Mouse (Mus musculus) heart, postnatal 14 days (tissue): Measurements from ENCODE around the gene Sprn. TPM values are rescaled to one million over a fixed set of nuclear protein-coding genes. Genes with fewer than 3 reads are reported as not detected.

Experiments used
- DNase-seq, 2 experiments: peaks; one replicate each; pipeline ENCODE4 v3.0.0; 2021 to 2022
- intact Hi-C: fragments of 180-260 bp; cut with DNase I; formaldehyde crosslinking; loops from one replicate; pipeline ENCODE4 v1.15.1; 2025
- long read RNA-seq, 2 experiments: library from polyadenylated mRNA; stranded (forward); transcript quantifications; one replicate each; pipeline ENCODE4 v2.0.0; 2021
- total RNA-seq, 2 experiments: library from RNA; stranded (reverse); gene quantifications; 2 replicates each; pipeline ENCODE4 v1.2.3; 2021

Gene Sprn
- under 1 TPM; 0.32 to 0.41 TPM for total RNA-seq
- long read RNA-seq, experiment 1, result 0 reads
- long read RNA-seq, experiment 2, partial matches to known transcripts, result 0 of 2 reads
- long read RNA-seq, experiment 2, other reads (novel, unspliced or antisense), result 0 of 2 reads

DNA sequence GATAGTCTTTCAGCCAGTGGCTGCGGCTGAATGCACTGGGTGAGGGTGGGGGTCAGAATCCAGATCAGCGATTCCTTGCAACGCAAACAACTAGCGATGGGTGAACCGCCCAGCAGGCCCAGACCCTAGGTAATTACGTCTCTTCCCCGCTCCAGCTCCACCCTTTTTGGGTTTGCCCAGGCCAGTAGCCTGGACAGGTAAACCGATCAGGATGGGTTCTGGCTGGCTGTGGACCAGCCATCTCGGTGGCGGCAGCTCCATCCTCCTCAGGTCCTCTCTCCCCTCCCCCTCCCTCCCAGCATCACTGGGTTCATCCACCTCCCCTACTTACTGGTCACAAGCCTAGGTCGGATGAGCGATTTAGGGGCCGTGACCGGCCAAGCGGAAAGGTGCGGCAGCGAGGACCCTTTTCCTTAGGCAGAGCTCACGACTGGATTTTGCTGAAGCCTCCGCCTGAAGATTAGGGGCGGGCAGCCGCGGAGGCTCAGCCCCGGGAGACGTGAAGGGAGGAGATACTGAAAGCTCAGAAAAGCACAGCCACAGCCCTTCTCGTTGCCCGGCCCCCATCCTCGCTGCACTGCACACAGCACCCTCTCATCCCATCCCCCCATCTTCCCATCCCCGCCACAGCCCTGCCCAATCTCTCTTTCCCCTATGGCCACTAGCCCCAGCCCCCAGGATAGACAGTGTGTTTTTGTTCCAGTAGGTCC is at the start of gene Sprn:
TSS of gene Sprn (minus strand) at position 660 of the 710 bp plus-strand sequence.
- intact Hi-C loops, result no loop called here
- DNase-seq, result peak; percentile 11 to 13

DNA sequence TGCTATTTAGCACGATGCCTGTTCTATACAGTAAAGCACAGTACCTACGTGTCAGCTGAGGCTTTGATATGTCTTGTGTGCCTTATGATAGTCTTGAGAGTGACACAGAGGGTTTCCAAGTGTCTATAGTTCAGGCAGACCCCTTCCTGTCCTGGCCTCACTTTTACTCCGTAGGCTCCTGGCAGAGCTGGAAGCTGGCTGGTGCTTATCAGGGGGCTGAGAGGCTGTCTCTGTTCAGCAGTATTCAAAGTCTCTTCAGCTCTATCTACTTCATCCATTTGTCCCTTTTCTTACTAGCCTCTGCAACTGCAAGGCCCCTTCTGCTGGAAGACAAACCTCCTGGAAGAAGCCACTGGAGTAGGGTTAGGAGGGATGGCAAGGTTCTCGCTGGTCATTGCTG is 46.4 kb upstream of the Sprn start:
- intact Hi-C loops, result no loop called here
- DNase-seq, result no peak

DNA sequence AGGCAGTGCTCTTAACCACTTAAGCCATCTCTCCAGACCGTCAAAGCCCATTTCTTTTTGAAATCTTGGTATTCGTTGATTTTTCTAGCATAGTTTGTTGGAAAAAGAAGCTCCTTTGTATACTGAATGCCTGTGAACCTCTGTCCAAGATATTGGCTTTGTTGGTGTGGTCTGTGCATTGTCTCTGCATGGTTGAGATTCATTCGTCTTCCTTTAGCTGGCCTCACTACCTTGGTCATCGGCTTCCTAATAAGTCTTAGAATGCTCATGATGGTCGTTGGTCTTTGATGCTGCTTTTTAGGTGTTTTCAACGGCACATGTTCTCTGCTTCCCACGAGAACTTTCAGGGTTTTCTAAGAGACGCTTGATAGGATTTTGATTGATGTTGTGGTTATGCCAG is 41.3 kb upstream of the Sprn start:
- no peak for DNase-seq
- intact Hi-C loops, result no loop called here

DNA sequence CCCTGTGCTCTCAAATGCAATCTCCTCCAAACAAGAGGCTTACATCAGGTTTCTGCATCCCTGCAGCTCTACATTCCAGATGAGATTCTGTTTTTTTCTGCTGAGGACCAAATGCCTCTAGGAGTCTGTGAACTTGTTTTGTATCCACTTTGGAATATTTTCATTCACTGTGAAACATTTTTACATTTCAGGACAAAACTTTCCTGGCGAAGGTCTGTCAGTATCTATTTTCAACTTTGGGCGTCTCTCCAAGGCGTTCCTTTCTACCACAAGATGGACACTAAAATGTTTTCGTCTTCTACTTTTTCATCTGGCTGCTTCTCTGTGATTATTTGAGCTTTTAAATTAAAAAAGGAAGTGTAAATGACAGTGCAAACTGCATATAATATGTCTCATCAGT is 39.4 kb upstream of the Sprn start:
- intact Hi-C loops, result no loop called here
- DNase-seq, result no peak

DNA sequence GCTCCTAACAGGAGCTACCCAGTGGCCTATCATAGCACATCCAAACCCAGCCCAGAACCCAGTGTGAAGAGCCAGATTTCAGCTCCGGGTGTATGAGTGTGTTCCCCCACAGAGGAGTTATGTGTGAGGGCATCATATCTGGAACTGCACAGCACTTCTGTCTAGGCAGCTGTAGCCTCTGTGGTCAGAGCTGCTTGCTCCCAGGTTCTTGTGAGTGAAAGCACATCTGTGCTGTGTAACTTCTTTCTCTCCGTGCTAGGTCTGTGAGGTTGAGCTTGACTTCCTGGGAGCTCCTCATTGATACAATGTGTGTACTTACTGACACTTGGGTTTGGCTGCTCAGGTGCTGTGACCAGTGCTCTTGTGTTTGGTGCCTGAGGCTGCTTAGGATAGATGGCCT is 38.2 kb upstream of the Sprn start:
- intact Hi-C loops, result no loop called here
- DNase-seq, result no peak

DNA sequence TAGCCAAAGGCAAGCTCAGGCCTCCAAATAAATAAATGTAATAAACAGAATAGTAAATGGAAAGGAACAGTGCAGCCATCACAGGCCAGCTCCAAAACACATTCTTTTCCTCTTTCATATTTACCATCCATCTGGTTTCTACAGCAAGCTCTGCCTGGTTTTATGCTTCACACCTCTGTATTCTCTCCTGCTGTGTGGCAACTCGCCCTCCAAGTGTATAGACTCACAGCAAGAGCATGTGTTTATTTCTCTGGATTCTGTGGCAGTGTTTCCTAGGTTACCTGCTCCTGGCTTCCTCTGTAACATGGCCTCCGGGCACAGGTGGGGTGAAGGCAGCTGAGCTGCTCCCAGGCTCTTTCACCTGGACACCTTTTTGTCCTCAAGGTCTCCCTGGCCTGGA is 37.8 kb upstream of the Sprn start:
- DNase-seq, result no peak

DNA sequence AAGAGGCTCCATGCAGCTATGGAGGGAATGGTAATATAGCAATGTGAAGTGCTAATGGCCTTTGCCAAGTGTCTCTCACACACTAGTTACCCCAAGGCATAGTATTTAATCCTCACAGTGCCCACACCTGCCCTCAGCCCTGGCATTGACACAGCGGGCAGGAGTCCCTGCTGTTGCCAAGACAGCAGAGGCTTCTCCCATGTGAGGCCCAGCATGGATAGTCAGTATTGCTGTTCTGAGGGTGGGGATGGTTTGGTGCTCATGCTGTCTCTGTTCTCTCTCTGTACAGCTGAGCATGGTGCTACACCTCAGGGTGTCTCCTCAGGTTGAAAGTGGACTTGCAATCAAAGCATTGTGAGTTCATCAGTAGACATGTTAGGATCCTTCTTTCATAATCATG is 35.8 kb upstream of the Sprn start:
- no peak for DNase-seq
- intact Hi-C loops, result no loop called here

More for the DNA sequence above, 37.8 kb upstream of the Sprn start:
- intact Hi-C loops, result no loop called here

DNA sequence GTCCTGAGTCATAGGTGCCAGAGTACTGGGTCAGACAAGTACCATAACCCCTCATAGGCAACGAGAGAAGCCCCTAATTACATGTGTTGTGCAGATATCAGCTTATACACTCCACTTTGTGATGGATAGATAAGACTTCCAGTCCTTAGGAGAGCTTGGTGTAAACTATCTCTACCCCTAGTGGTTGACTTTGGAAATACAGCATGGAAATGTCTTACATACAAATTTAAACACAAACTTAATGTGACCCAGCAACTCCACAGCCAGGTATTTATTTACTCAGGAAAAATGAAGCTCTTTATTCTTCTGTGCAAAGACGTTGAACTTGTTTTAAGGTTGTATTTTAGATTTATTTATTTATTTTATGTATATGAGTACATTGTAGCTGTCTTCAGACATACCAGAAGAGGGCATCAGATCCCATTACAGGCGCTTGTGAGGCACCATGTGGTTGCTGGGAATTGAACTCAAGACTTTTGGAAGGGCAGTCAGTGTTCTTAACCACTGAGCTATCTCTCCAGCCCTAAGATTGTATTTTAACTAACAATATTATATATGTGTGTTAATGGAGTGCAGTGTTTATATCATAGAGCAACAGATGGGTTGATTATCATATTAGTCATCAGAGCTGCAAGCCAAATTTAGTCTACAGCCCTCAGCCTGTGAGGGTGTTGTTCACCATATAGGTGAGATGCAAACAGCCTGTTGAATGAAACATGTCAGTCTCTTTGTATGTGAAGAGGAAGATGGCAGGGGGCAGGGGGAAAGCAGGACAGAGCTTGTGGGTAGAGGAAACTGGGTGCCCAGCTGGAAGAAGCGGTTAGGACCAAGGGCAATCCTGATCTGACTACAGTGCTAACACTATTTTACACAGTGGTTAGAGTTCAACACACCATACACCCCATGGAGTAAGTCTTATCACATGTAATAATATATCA is 34.0 kb upstream of the Sprn start:
- intact Hi-C loops, result no loop called here
- no peak for DNase-seq

DNA sequence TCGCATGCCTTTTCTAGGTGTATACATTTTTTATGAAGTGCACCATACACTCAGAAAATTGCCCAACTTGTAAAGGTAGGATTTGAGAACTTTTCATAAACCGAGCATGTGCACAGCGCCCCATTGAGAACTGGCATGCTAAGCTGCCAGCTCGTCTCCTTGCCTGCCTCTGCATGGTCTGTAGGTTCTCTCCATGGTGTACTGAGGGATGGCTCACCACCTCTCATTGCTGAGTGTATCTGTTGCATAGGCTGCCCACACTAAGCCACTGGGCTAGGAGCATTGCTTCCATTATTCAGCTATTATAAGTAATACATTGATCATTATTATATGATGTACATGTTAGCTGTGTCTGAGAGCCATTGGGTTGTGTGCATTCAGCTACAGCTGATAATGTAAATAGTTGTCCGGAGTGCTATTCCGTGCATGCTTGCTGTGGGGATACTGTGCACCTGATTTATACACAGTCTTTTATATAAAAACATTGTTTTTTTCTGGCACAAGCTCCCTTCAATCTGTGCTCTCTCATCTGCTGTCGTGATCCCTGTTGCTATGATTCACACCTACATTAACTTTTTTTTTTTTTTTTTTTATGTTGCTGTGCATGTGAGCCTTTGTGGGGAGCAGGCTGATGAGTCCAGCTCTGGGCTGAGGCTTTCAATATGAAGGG is 33.2 kb upstream of the Sprn start:
- intact Hi-C loops, result no loop called here

DNA sequence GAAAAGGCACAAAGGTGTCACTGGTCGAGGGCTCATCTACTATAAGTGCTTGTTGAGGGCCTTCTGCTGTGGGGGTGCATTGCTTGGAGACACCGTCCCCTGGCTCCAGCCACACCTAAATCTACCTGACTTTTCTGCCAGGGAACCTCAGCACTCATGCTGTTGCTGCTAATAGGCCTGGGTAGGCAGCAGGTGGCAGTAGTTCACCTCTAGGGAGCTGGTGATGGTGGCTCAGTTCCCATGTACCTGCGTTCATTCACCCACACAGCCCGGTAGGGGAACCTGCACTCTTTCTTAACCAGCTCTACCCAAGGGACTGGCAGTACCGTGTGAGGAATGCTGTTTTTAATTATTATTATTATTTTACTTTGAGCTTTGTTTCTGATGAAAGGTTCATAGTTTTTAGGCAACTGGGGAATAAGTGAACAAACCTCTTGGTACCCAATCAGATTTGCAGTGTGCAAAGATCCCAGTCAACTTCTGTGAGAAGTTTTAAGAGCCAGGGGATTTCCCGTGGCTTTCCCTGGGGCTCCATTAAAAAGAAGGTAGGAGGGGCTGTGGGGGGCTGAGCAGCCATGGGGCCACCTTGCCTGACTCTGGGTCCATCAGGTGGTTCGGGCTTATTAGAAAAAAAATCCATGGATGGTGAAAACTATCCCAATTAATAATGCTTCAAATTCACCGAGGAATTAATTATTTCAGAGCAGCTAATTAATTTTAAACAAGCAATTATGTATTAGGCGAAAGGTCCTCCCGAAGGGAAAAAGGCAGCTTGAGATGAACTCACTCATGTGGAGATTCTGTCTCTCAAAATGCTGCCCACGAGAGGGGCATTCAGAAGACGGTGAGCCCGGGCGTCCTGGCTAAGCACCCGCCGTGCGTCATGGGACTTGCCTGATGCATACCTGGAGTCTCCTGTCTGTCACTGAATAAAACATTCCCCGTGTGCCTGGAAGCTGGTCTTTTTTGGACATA is 32.3 kb upstream of the Sprn start:
- intact Hi-C loops, result no loop called here
- no peak for DNase-seq

More for the DNA sequence above, 33.2 kb upstream of the Sprn start:
- DNase-seq, result no peak

DNA sequence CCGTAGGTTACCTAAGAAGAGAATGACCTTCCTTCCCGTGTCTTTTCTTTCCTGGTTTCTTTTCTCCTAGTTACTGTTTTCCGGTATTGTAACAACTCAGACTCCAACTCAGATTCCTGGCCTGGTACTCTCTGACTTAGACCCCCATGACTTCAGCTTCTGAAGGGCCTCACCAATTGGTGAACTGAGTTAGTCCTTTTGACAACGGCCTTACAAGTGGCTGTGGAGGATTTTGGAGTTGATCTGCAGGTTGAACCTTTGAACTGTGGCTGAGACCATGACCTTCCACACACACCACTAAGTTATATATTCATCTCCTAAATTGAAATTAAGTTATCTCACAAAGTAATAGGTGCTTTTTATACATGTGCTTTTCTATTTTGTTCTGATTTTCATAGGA is 29.5 kb upstream of the Sprn start:
- intact Hi-C loops, result no loop called here
- no peak for DNase-seq

DNA sequence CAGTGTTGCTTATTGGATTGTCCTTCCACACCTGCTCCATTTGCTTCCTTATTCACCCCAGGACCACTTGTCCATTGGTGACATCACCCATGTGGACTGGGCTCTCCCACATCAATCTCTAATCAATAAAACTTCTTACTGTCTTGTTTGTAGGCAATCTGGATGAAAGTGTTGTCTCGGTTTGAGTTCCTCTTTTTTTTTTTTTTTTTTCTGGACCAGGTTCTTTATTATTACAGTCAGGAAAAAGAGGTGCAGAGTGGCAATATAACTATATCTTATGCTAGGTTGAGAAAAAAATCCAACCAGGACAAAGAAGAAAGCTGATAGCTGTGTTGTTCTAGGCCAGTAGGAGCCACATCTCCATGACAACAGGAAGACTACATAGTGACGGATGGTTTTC is 26.0 kb upstream of the Sprn start:
- intact Hi-C loops, result no loop called here
- DNase-seq, result no peak

DNA sequence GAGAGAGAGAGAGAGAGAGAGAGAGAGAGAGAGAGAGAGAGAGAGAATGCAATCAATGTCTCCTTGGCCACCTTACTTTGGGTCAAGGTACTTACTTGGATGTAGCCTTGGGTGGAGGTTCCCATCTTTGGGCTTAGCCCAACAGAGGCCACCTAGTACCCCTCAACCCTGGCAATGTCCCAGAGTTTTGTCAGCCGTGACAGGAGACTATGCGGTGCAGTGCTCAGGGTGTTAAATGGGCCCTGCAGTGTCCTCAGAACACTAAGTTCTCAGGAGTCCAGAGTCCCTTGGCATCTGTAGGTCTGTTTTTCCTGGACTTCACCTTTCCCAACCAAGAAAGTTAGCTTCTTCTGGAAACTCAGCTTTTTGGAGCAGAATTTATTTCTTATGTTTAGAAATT is 24.5 kb upstream of the Sprn start:
- intact Hi-C loops, result no loop called here
- DNase-seq, result no peak

DNA sequence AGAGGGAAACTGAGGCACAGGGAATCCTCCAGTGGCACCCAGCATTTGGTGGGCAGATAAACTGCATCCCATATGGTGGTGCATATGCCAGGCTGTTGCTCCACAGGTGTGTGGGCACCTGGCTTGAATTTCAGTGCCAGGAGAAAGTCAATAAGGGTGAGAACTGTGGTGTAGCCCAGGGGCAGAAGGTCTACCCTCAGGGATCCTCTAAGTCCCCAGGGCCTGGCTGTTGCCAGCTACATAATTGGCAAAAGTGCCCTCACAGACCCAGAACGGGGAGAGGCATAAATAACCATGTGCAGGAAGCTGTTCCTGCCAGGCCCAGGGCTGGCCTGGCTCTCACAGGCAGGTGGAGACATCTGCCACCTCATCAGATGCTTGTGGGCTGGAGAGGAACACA is 18.3 kb upstream of the Sprn start, which contains the start of gene Olfr523:
TSS of gene Olfr523 (plus strand) at position 282 of the 400 bp plus-strand sequence.
- intact Hi-C loops, result no loop called here
- DNase-seq, result no peak

DNA sequence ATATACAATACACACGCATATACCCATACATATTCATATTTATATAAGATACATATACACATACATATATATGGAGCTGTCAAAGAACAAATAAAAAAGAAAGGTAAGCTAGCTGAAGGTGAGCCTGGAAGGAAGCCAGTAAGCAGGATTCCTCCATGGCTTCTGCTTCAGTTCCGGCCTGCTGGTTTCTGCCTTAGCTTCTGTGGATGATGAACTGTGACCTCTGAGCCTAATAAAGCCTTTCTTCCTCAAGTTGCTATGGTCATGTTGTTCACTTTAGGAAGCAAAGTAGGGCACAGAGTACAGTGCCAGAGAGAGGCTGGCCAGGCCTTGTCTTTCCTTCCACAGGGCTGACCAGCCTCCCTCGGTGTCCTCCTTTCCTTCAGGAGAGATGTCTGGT is 16.2 kb upstream of the Sprn start:
- DNase-seq, result no peak
- intact Hi-C loops, result no loop called here

DNA sequence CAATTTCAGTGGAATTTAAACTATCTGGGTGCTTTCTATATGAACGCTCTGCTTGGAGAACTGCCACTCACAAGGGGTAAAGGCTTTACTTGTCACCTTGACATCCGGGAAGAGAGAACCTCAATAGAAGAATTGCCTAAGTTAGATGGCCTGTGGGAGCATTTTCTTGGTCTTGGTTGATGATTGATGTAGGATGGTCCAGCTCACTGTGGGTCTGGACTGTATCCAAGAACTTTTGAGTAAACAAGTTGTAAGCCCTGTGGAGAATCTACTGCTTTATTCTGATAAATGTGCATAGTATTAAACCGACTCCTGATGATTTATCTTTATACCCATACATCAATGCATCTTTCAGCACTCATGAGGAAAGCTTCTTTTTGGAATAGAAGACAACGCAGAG is 14.7 kb upstream of the Sprn start:
- intact Hi-C loops, result no loop called here

DNA sequence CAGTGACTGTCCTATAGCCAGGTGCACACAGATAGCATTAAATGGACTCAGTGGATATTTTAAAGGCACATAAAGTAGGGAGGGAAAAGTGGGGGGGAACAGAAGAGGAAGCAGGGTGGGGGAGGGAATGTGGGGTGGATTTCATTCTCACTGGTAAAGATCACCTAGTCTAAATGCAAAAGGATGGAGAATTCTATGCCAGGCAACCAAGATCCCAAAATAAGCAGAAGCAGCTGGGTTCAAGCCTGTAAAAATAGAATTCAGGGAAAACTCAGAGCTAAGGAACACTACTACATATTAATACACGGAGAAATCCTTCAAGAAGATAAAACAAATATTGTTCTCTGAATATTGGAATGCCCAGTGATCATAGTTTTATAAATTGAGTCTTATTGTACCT is 13.3 kb upstream of the Sprn start:
- intact Hi-C loops, result no loop called here
- no peak for DNase-seq

More for the DNA sequence above, 14.7 kb upstream of the Sprn start:
- DNase-seq, result no peak

DNA sequence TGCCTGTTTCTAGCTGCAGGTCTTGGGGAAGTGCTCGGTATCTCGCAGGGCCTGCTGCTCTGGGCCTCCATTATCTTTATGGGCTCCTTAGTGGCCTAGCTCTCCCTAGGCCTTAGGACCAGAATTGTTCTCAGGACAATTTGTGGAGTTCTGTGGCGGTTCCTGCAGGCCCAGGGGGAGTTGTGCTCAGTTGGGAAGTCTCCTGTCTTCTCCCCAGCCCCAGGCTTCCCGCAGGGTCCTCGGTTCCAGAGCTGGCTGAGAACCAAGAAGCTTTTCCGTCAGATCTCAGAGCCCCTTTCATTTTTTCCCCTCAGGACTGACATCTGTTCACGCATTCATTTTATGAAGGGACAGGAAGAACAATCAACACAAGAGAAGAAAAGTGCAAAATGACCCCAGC is 10.0 kb upstream of the Sprn start, which contains the start of gene Olfr522:
TSS of gene Olfr522 (minus strand) at position 101 of the 400 bp plus-strand sequence.
- intact Hi-C loops, result no loop called here
- DNase-seq, result no peak

DNA sequence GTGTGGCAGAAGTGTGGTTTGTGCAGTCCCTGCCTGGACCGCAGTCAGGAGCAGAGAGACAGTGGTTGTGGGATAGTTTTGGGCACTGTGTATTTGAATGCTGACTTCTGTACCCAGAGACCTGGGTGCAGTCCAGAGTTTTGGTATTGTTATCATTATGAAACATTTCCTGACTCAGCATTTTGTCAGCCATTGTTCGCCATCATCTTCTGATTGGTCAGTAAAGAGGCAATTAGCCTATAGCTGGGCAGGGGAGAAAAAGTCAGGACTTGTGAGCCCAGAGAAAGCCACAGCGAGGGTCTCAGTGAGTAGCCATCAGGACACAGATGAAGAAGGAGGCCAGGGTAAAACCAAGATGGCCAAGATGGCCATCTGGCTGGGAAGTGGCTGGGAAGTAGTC is 5.7 kb upstream of the Sprn start:
- DNase-seq, result no peak
- intact Hi-C loops, result no loop called here

DNA sequence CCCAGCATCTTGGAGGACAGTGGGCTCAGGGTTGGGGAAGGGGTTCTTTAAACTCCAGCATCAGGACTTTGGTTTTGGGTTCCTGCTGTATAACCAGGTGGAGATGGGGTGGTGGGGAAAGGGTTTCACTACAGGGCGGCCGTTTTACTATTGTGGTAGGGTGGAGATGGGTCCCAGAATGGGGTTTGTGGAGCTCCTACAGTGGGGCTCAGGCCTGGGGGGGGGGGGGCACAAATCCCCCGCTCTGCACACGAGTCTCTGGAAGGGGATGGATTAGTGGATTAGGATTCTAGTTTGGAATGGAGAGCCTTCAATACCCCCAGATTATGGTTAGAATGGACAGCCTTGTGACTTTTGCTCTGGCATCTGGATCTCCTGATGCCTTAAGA is 854 bp downstream of the Sprn start:
- no peak for DNase-seq
- intact Hi-C loops, result no loop called here
